Mouse (Mus musculus) large intestine, adult 2 months (tissue): ENCODE measurements around the gene Tac4. TPM values are rescaled to one million over a fixed set of nuclear protein-coding genes. Genes with fewer than 3 reads are reported as not detected.

Source experiments
- DNase-seq: peaks from one replicate; pipeline ENCODE4 v3.0.0-alpha.2; 2012; ENCODE audit warnings: low read depth, low spot score
- WGBS: fragments of 180-500 bp; shearing (Covaris S2); methylation state at CpG from one replicate; pipeline ENCODE4 v1.1.7; 2018; 5-methylcytosine and 5-hydroxymethylcytosine counted together
- polyA plus RNA-seq: library from polyadenylated mRNA; depleted of rRNA; stranded (reverse); fragments of >200 nt; gene quantifications from 2 replicates; pipeline ENCODE4 v1.2.3, GENCODE M21; 2012; rRNA removed

Gene Tac4
- 0.06 and 0.08 TPM in 2 replicates for polyA plus RNA-seq

DNA sequence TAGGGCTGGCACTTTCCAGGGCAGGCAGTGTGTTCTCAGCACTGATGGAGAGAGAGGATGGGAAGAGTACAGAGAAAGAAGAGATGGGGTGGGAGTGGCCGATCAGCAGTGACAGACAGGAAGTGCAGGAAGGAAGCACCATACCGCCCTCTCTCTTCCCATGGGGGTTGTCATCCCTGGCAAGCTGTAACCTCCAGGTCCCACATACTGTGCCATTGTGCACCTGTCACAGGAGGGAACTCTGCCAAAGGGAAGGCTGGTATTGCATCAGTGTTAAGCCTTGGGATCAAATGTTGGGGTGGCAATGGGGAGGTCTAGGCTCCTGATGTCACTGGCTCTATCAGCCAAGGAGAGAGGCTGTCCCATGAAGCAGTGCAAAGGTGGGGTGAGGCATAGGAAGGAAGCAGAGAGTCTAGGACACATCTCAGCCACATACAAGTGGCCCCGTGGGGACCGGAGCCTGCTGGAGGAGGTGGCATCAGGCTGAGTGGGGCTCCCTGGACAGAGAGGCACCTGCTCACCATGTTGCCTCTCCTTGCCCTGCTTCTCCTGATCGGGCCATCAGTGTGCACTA, at the start of gene Tac4:
Gene Tac4 (plus strand): TSS at position 352 of the 574 bp plus-strand sequence.
- 45% methylated on average over 5 of the region's 5 CpGs for WGBS
- DNase-seq = no peak

DNA sequence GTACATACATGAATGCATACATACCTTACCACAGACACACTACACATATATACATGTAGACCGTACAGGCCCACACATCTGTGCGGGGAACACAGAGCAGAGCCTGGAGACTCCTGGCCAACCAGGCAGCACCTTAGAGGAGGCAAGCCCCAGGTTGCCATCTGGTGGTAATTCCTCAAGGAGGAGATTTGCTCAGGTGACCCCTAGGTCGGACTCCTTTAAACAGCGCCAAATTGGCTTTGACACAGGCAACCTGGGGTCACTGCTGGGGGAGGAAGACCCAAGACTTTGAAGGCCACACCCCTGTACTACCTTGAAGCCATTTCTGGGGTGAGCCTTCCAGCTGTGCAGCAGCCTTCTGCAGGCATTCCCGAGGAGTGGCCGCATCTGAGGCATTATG, 47.7 kb upstream of the Tac4 start:
- DNase-seq = no peak
- WGBS = 31% methylated on average over 6 of the region's 6 CpGs

DNA sequence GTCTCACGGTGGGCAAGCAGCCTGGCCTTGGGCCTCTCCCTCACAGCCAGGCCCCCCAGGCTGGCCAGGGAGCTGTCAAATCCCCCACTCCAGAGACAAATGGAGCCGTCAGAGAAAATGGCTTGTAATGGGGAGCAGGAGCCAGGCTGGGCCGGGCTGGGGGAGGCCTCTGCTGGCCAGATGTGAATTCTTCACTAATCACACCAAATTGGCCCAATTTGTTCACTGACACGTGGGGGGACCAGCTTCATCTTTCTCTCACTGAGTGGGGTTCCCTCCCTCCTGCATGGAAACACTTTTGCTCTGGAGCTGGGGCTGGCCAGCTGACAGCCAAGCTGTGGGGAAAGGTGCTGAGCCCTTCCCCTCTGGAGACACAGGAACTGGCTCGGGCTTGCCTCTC, 47.0 kb upstream of the Tac4 start:
- DNase-seq = no peak
- WGBS = 30% methylated on average over 5 of the region's 5 CpGs

DNA sequence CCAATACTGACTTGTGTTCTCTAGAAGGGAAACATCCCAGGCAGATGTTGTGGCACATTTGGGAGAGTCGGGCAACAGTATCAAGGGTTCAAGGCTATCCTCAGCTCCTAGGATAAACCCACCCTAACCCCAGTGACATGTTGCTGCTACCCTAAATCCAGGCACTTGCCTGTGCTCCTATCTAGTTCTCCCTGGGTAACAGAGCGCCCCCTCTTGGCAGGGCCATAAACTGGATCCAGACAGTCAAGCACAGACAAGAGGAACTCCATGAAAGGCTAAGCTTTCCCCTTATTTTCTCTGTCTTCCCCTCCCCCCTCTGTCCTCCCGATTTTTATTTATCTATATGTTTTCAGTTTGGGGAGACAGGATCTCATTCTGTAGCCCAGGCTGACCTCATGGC, 45.1 kb upstream of the Tac4 start:
- no peak for DNase-seq
- 63% methylated on average over 3 of the region's 3 CpGs for WGBS

DNA sequence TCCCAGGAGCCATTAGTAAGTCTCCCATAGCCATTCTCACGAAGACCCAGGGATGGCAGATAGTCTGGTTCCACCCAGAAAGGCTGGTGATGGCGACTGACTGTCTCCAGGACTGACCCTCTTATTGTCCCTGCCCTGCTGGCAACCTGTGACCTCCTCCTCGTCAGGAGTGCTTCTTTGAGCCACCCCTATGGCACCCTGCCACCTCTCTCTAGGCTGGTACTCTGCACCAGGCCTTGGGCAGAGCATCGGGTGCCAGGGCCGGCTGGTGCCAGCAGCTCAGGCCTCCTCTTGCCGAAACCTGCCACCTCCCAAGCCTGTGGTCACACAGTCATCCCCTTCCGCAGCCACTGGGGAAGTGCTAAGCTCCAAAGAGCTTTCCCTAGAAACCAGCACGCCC, 42.2 kb upstream of the Tac4 start:
- no peak for DNase-seq
- 64% methylated on average over 8 of the region's 8 CpGs for WGBS

DNA sequence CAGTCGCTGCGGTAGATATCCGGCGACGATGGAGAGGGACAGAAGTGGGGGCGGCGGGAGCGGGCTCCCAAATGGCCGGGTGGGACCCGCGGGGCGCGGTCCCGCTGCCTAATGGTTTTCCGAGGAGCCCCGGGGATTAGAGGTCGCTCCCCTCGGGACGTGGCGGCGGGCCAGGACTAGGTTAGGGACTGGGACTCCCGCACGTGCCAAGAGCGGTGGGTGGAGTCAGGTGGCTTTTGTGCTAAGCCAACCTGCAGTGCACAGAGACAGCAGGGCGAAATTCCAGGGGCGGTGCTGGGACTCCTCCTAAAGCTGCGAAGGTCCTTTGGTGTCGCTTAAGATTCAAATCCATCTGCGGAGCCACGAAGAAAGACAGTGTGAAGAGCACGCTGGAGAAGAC, 37.9 kb upstream of the Tac4 start:
- DNase-seq = no peak
- WGBS = under 1% methylated on average over 31 of the region's 31 CpGs

DNA sequence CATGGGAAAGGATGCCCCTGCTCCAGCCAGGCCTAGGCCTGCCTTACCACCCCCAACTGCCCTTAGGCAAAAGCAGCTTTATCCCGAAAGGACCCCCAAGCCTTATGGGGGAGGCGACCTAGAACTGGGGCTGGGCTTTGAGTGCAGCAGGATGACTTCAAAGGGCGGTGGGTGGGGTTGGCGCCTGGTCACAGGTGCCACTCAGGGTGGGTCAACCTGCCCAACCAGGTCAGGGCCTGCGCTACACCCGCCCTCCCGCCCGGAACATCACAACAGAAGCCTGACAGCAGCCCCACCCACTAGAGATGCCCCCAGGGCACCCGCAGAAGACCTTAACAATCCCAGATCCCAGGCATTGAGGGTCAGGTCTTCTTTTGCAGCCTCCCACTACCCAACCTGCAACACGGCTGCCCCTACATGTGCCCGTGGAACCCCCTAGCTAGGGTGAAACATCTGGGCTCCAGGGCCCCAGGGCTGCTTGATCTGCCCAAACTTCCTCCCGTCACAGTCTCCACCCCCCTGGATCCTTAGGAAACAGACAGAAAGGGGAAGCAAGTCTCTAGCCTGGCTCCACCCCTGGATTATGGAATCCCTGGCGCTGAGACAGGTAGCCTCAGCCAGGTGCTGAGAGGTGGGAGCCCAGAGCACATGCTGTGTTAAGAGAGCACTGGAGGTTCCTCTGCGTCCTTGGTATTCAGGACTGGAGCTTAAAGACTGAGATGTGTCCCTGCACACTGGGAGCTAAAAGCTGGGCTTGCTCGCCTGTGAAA, 37.0 kb upstream of the Tac4 start:
- no peak for DNase-seq
- WGBS = 22% methylated on average over 15 of the region's 15 CpGs

DNA sequence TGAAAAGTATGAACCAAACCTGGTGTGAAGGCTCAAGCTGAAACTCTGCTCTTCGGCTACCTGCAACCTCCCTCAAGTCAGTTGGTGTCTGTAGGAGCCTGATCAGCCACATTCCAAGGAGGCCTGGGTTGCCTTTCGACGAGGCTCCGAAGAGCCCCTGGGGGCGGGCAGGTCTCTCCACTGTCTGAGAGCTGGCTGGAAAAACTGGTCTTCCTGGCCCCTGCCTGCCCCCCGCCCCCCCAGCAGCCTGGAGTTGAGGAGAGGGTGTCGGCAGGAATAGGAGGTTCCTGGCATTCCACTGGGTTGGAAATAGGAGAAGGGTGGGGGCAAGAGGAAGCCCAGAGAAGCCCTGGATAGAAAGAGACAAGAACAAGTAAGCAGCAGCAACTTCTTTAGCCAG, 35.9 kb upstream of the Tac4 start:
- 37% methylated on average over 7 of the region's 7 CpGs for WGBS
- DNase-seq = no peak

DNA sequence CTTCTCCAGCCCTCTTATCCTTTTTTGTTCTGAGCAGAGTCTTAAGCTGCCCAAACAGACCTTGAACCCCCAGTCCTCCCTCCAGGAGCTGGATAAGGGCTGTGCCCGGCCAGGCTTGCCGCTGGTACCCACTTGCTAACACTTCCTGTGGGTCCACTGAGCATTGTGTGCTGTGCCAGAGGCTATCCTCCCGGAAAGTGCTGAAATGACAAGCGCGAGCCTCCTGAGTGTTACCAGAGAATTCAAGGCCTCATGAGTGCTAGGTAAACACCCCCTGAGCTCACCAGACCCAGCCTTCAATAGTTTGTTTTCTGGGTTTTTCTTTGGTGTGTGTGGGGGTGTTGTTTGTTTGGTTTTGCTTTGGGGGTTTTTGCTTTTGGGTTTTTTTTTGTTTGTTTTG, 33.9 kb upstream of the Tac4 start:
- DNase-seq = no peak
- WGBS = 62% methylated on average over 5 of the region's 5 CpGs

DNA sequence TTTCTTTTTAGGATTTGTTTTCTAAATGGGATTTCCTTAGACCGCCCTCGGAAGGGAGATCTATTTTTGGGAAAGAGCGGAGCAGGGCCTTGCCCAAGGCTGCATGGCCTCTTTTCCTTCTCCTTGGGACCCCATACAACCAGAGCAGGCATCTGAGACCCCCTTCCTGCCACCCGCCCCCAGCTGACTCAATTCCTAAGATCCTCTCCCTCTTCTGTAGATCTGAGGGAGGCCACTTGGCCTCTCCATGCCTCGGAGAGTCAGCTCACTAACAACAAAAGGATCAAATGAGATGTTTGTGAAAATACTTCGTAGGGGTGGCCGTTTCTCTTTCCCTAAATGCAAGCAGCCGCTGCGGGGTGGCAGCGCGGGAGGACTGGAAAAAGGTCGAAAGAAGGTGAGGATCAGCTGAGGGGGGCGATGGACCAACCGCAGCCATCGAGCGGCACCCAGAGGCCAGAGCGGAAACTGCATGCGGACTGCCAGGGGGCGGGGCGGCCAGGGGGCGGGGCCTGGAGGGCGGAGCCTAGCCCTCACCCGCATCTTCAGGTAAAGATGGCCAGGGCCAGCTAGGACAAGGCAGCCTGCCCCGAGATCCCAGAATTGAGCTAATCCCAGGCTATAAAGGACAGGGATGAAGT, 29.5 kb upstream of the Tac4 start:
- WGBS = 16% methylated on average over 24 of the region's 24 CpGs
- DNase-seq = no peak

DNA sequence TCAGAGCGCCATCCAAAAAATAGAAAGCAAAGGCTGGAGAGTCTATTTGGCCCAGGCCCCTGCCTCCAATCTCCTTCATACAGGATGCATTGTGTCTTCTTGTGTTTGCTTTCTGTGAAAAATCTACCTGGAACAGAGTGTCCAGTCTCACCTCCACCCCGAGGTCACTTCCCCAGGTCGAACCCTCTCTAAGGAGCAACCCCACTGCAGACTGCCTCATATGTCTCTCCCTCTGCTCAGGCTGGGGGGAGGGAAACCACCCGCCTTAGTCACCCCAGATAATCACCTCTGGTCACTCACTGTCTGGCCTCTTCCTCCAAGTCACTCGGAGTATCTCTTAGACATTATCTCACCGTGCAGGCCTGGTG, 29.0 kb upstream of the Tac4 start:
- 33% methylated on average over 6 of the region's 6 CpGs for WGBS
- no peak for DNase-seq

DNA sequence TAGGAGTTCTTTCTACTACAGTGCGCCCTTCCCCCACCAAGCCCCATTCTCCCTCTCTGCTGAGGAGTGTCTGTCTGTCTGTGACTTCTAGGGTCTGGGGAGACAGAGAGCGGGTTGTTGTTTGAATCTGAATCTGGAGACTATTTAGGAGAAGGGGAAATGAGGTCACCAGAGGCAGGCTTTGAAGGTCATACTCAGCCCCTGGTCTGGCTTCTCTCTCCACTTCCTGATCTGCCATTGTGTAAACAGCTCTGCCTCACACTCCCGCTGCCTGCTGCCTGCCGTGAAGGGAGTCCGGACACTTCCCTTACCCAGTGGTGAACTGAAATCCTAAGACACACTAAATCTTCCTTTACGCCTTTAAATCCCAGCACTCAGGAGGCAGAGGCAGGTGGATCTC, 22.9 kb upstream of the Tac4 start:
- 48% methylated on average over 6 of the region's 6 CpGs for WGBS
- no peak for DNase-seq

DNA sequence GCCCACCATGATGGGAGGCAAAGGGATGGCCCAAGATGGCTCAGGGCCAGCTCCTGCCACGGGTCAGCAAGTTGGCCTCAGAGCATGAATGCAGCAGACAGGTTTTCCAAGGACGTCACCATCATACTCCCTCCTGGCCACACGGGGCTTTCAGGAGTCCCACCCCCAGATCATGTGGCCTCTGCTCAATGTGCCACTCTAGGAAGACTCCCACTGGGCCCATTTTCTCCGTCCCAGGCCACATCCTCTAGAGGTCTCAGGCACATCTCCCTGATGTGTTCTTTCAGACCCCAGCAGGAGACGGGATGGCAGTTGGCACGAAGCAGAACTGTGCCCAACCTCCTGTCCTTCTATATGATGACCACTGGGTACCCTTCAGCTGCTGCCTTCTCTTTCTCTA, 18.7 kb upstream of the Tac4 start:
- no peak for DNase-seq
- WGBS = 60% methylated on average over 6 of the region's 6 CpGs

DNA sequence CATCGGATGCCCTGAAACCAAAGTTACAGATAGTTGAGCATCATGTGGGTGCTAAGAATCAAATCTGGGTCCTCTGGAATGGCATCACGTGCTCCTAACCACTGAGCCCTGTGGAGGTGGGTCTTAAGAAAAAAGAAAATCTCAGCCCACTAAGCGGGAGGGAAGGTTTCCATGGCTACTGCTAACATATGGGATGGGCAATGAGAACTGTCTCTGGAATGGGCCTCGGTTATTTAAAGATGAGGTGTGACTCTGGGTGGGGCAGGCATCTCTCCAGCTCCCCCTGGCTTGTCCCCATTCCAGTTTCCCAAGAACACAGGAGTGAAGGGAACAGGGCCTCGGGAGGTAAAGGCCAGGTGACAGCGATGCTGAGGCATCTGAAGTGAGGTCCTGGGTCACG, 15.9 kb upstream of the Tac4 start:
- 43% methylated on average over 7 of the region's 7 CpGs for WGBS
- no peak for DNase-seq

DNA sequence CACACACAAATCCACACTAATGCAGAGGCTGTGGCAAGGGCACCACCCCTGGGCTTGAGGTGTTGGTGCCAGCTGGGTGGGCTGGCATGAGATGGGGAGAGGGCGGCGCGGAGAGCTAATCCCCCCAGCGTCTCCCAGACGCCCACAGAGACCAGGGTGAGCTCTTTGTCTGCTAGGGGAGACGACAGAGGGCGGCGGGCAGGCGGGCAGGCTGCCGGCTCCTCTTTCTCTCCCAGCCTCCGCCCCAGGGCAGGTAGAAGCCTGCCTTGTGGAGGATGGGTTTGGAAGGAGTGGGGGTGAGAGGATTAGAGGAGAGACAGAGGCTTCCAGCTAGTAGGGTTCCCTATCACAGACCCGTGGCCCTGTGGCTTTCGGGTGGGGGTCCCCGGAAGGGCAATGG, 14.3 kb upstream of the Tac4 start:
- WGBS = 76% methylated on average over 14 of the region's 14 CpGs
- DNase-seq = no peak

DNA sequence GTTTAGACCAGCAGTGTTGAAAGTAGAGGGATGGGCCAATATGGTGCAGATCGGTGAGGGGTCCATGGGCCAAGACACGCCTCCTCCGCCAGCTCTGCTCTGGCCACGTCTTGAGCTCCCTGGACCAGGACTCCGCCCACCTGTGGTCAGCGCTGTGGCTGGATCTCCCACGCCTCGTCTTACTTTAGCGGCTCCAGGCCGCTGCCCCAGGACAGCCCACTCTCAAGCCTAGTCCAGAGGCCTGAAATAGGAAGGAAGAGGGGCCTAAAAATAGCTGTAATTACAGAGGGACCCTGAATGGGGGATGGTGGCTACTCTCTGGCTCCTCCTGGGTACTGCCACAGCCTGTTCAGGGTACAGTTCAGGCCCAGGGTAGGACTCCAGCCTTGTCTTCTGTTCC, 11.2 kb upstream of the Tac4 start:
- no peak for DNase-seq
- WGBS = 53% methylated on average over 10 of the region's 10 CpGs

DNA sequence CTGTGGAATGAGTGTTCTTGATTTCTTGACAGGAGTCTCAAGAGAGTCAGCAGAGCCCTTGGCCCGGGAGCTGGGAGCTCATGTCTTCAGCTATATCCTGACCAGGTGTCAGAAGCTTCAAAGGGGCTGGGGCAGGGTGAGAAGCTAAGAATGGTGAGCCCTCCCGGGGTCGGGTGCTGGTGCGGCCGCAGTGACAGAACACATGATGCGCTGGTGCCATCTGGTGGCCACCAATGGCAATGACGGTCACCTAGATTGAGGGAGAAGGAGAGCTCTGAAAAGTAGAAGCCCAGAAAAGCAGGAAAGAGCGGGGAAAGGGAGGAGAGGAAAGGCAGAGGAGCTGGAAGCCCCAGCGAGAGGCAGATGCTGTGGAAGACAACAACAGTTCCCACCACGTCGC, 10.0 kb upstream of the Tac4 start:
- 7% methylated on average over 11 of the region's 11 CpGs for WGBS
- no peak for DNase-seq

DNA sequence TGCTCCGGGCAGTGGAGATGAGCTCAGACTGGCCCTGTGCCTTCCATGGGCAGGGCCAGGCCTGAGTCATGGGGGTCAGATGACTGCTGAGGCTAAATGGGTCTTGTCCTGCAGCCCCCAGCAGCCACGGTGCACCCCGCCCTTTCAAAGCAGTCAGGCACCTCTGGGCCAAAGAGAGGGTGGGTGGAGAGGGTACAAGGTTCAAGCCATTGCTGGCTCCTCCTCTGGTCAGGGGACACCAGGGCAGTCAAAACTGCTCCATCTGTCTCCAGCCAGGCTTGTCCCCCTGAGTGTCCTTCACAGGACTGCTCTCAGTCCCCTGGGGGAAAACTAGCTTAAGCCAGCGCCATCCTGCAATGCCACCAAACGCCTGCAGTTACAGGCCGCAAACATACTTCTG, 9.2 kb upstream of the Tac4 start:
- no peak for DNase-seq
- 72% methylated on average over 6 of the region's 6 CpGs for WGBS

DNA sequence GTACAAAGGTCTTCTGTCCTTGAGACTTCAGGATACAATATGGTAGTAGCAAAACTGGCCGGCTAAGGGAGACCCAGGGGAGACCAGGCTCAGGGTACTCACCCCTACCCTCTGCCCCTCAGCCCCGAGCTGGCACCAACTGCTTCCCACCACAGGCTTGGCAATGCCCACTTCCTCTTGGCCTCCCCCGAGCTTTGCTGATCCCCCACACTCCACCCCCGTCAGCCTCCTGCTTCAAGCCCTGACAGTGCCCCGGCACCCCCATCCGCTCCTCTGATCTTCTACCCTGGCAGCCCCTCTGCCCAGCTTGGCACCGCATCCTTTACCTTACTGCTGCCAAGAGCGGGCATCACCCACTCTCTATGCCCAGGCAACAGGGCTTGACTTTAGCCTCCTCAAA, 7.2 kb upstream of the Tac4 start:
- DNase-seq = no peak

DNA sequence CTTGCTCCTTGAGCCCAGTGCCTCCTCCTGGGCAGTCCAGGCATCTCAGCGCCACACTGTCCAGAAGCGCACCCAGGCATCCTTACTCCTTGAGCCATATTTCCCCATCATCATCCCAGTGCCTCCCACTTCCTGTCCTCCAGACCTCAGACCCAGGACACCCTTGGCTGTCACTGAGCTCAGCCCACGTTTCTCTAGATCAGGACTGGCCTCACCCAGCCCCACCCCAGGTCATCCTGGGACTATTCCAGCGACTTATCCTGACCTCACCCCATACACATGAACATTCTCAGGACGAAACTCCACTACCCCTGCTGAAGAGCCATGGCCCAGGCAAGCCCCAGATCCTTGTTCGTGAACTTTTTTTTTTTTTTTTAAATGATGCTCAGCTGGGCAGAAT, 5.6 kb upstream of the Tac4 start:
- 48% methylated on average over 6 of the region's 6 CpGs for WGBS
- DNase-seq = no peak

More for the DNA sequence above, 7.2 kb upstream of the Tac4 start:
- 85% methylated on average over 8 of the region's 8 CpGs for WGBS

DNA sequence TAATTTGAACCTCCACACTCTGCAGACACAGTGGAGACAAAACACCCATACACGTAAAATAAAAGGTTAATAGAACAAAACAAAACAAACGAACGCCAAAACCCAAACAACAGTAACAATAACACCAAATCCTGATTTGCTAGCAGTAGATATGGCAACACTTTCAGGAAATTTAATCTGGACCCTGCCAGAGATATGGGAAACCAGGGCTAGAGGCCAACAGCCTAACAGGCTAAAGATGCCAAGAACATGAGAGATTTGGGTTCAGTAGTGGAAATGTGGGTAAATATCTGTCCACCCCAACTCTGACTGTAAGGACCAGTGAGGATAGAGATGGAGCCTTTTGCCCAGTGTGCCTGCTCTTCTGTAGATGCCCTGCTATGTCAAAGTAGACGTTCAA, 3.4 kb upstream of the Tac4 start:
- 46% methylated on average over 4 of the region's 4 CpGs for WGBS
- DNase-seq = no peak
